Mouse (Mus musculus) intestine, embryonic 16.5 days (tissue): ENCODE measurements around the gene Slc25a19. TPM values are rescaled to one million over a fixed set of nuclear protein-coding genes. Genes with fewer than 3 reads are reported as not detected.

Experiments used
- ATAC-seq: fragments of 200-750 bp; cut with Nextera tagmentation; 2 replicates; pipeline ENCODE4 v1.8.0; 2017; ENCODE audit warnings: moderate TSS enrichment, moderate library complexity
- H3K27ac ChIP-seq: fragments of 300-500 bp; sonication (generic); 2 replicates; pipeline ENCODE4 v1.5.1; 2014; ENCODE audit warnings: mild to moderate bottlenecking, low read length
- H3K27me3 ChIP-seq: fragments of 300-500 bp; sonication (generic); replicated peaks from 2 replicates; pipeline ENCODE4 v1.6.1; 2014; ENCODE audit warnings: low read length, control low read depth, mixed read lengths; ENCODE audit not compliant: control insufficient read depth, insufficient read depth
- H3K36me3 ChIP-seq: fragments of 300-500 bp; sonication (generic); 2 replicates; pipeline ENCODE4 v1.6.1; 2014; ENCODE audit warnings: low read length, control low read depth; ENCODE audit not compliant: control insufficient read depth, insufficient read depth
- H3K4me1 ChIP-seq: fragments of 300-500 bp; sonication (generic); 2 replicates; pipeline ENCODE4 v1.6.1; 2014; ENCODE audit warnings: low read length, control low read depth, mixed read lengths; ENCODE audit not compliant: control insufficient read depth, insufficient read depth
- H3K4me2 ChIP-seq: fragments of 300-500 bp; sonication (generic); 2 replicates; pipeline ENCODE4 v1.6.1; 2014; ENCODE audit warnings: low read depth, low read length, control low read depth
- H3K4me3 ChIP-seq: fragments of 300-500 bp; sonication (generic); 2 replicates; pipeline ENCODE4 v1.5.1; 2014; ENCODE audit warnings: mild to moderate bottlenecking, low read length
- H3K9ac ChIP-seq: fragments of 300-500 bp; sonication (generic); 2 replicates; pipeline ENCODE4 v1.6.1; 2014; ENCODE audit warnings: low read depth, low read length
- H3K9me3 ChIP-seq: fragments of 300-500 bp; sonication (generic); 2 replicates; pipeline ENCODE4 v1.6.1; 2016; ENCODE audit warnings: low read length, control low read depth; ENCODE audit not compliant: control insufficient read depth
- WGBS: fragments of 180-500 bp; shearing (Covaris S2); extraction: QIAGEN DNeasy Blood & Tissue Kit; methylation state at CpG from one replicate; pipeline ENCODE4 v1.1.7; 2014; 5-methylcytosine and 5-hydroxymethylcytosine counted together
- polyA plus RNA-seq: library from polyadenylated mRNA; unstranded; fragments of >200 nt; fragmentation: Nextera tagmentation; extraction: Ambion mirVana; gene quantifications from 2 replicates; pipeline ENCODE4 v1.2.1, GENCODE M21; 2015

Slc25a19 gene
- polyA plus RNA-seq, 1 experiment from 2014 or later: 31.3 TPM

GRCm38 (mm10) chr11:115643265-115643664, 15.2 kb upstream of the Slc25a19 start:
- no peaks in the 10 kb centered on the region for H3K27me3 ChIP-seq
- H3K9ac ChIP-seq: no peak overlapping the region; the same call in 1 of the 2 replicates
- peaks cover 7% of the 10 kb centered on the region for H3K4me1 ChIP-seq
- H3K4me2 ChIP-seq: no peak overlapping the region
- no peaks in the 10 kb centered on the region for H3K36me3 ChIP-seq
- 75% methylated on average over 10 of the region's 10 CpGs for WGBS
- no peak for ATAC-seq
- no peak overlapping the region for H3K4me3 ChIP-seq
- H3K27ac ChIP-seq: no peak overlapping the region
- H3K9me3 ChIP-seq: no peaks in the 10 kb centered on the region

GRCm38 (mm10) chr11:115642705-115643104, 14.6 kb upstream of the Slc25a19 start:
- Histone ChIP-seq H3K27ac (no peak overlapping the region), H3K4me1 (peaks cover 7% of the 10 kb centered on the region), H3K36me3 (no peaks in the 10 kb centered on the region), H3K9ac (no peak overlapping the region), H3K27me3 (no peaks in the 10 kb centered on the region), H3K4me3 (no peak overlapping the region), H3K4me2 (no peak overlapping the region), H3K9me3 (no peaks in the 10 kb centered on the region)
- 94% methylated on average over 2 of the region's 2 CpGs for WGBS
- ATAC-seq: no peak

- Histone ChIP-seq H3K9ac (no peak overlapping the region), H3K27ac (no peak overlapping the region), H3K27me3 (no peaks in the 10 kb centered on the region), H3K36me3 (no peaks in the 10 kb centered on the region), H3K9me3 (no peaks in the 10 kb centered on the region), H3K4me1 (peaks cover 7% of the 10 kb centered on the region), H3K4me3 (no peak overlapping the region), H3K4me2 (no peak overlapping the region)
- ATAC-seq: no peak
- WGBS: 91% methylated on average over 4 of the region's 4 CpGs
Observed at GRCm38 (mm10) chr11:115641664-115642036, 13.6 kb upstream of the Slc25a19 start.

GRCm38 (mm10) chr11:115640978-115641663, 13.0 kb upstream of the Slc25a19 start:
- ATAC-seq: no peak
- Histone ChIP-seq H3K4me1 (peaks cover 7% of the 10 kb centered on the region), H3K9me3 (no peaks in the 10 kb centered on the region), H3K4me3 (no peak overlapping the region), H3K27me3 (no peaks in the 10 kb centered on the region), H3K36me3 (no peaks in the 10 kb centered on the region), H3K4me2 (no peak overlapping the region), H3K27ac (no peak overlapping the region), H3K9ac (no peak overlapping the region)
- WGBS: 52% methylated on average over 14 of the region's 14 CpGs

- 81% methylated on average over 3 of the region's 4 CpGs for WGBS
- Histone ChIP-seq H3K27ac (no peak overlapping the region), H3K4me2 (no peak overlapping the region), H3K27me3 (no peaks in the 10 kb centered on the region), H3K9me3 (no peaks in the 10 kb centered on the region), H3K9ac (no peak overlapping the region), H3K4me3 (no peak overlapping the region), H3K4me1 (peaks cover 7% of the 10 kb centered on the region), H3K36me3 (no peaks in the 10 kb centered on the region)
- no peak for ATAC-seq
Observed at GRCm38 (mm10) chr11:115640311-115640828, 12.3 kb upstream of the Slc25a19 start.

- Histone ChIP-seq H3K4me2 (no peak overlapping the region), H3K27me3 (no peaks in the 10 kb centered on the region), H3K4me3 (no peak overlapping the region), H3K4me1 (peaks cover 7% of the 10 kb centered on the region), H3K36me3 (no peaks in the 10 kb centered on the region), H3K9me3 (no peaks in the 10 kb centered on the region), H3K9ac (peak overlapping the region; percentile 24; the same call in 1 of the 2 replicates), H3K27ac (peak overlapping the region; percentile 69)
- ATAC-seq: 0 out of 2 replicates have a peak, but pooled peaks have one; percentile 21
- 70% methylated on average over 4 of the region's 4 CpGs for WGBS
Observed at GRCm38 (mm10) chr11:115639540-115639939, 11.4 kb upstream of the Slc25a19 start.

GRCm38 (mm10) chr11:115638498-115639409, 10.7 kb upstream of the Slc25a19 start:
- ATAC-seq: peak; percentile 86
- peak overlapping the region; percentile 69 for H3K27ac ChIP-seq
- H3K4me2 ChIP-seq: no peak overlapping the region
- no peaks in the 10 kb centered on the region for H3K36me3 ChIP-seq
- H3K4me3 ChIP-seq: no peak overlapping the region
- no peaks in the 10 kb centered on the region for H3K27me3 ChIP-seq
- peaks cover 7% of the 10 kb centered on the region for H3K4me1 ChIP-seq
- H3K9me3 ChIP-seq: no peaks in the 10 kb centered on the region
- peak overlapping the region; percentile 24 for H3K9ac ChIP-seq
- WGBS: 67% methylated on average over 5 of the region's 5 CpGs

GRCm38 (mm10) chr11:115636960-115637359, 8.9 kb upstream of the Slc25a19 start:
- H3K9me3 ChIP-seq: no peaks in the 10 kb centered on the region
- H3K27me3 ChIP-seq: no peaks in the 10 kb centered on the region
- no peak overlapping the region for H3K27ac ChIP-seq
- 76% methylated on average over 3 of the region's 3 CpGs for WGBS
- H3K4me3 ChIP-seq: no peak overlapping the region
- no peak for ATAC-seq
- H3K4me2 ChIP-seq: no peak overlapping the region
- no peak overlapping the region for H3K9ac ChIP-seq
- H3K4me1 ChIP-seq: peaks cover 7% of the 10 kb centered on the region
- no peaks in the 10 kb centered on the region for H3K36me3 ChIP-seq

GRCm38 (mm10) chr11:115635484-115635883, 7.4 kb upstream of the Slc25a19 start:
- no peaks in the 10 kb centered on the region for H3K27me3 ChIP-seq
- no peaks in the 10 kb centered on the region for H3K36me3 ChIP-seq
- peaks cover 7% of the 10 kb centered on the region for H3K4me1 ChIP-seq
- no peak for ATAC-seq
- WGBS: 79% methylated on average over 8 of the region's 8 CpGs
- H3K27ac ChIP-seq: no peak overlapping the region
- no peak overlapping the region for H3K9ac ChIP-seq
- no peak overlapping the region for H3K4me3 ChIP-seq
- H3K9me3 ChIP-seq: no peaks in the 10 kb centered on the region
- no peak overlapping the region for H3K4me2 ChIP-seq
